Mouse (Mus musculus): ENCODE data around the gene D17H6S53E.

- TF ChIP-seq CTCF (IDR thresholded peaks at IDR 0.05; ENCODE audit: low read depth) (no peak), EP300 (optimal IDR thresholded peaks at IDR 0.05) (no peak)
Measured at GRCm38 (mm10) chr17:35147922-35148639, 21.9 kb downstream of the D17H6S53E start.

Data from stomach, postnatal 0 days (tissue).